Mouse (Mus musculus): ENCODE measurements around the gene Nt5c3. TPM values are rescaled to one million over a fixed set of nuclear protein-coding genes. Genes with fewer than 3 reads are reported as not detected.
A peak's percentile ranks its signal among the peaks of the same experiment; 100 is the strongest.

The Nt5c3 gene
- polyA plus RNA-seq, 1 experiment from 2014 or later: 85.2 TPM

- DNase-seq (ENCODE audit: low spot score): no peak
- 74% methylated on average over 12 of the region's 12 CpGs for WGBS
Observed at GRCm38 (mm10) chr6:56920222-56921092, 3.3 kb downstream of the Nt5c3 start.

GRCm38 (mm10) chr6:56919330-56920044 is 4.2 kb downstream of the Nt5c3 start:
- Histone ChIP-seq H3K4me2 (ENCODE audit: low read depth, low read length) (no peak overlapping the region), H3K4me1 (ENCODE audit: control insufficient read depth, insufficient read depth, low read length) (no peaks in the 10 kb centered on the region), H3K27ac (replicated peaks; ENCODE audit: low read depth, low read length) (no peak overlapping the region), H3K9me3 (replicated peaks; ENCODE audit: control insufficient read depth, low read length) (no peaks in the 10 kb centered on the region), H3K36me3 (replicated peaks; ENCODE audit: control insufficient read depth, insufficient read depth, low read depth, low read length) (no peaks in the 10 kb centered on the region), H3K9ac (replicated peaks; ENCODE audit: low read length) (no peak overlapping the region), H3K27me3 (ENCODE audit: control insufficient read depth, insufficient read depth, low read length) (no peaks in the 10 kb centered on the region), H3K4me3 (ENCODE audit: low read depth, low read length) (no peak overlapping the region)
- DNase-seq (ENCODE audit: low spot score) (no peak), ATAC-seq (replicated peaks; ENCODE audit: insufficient number of reproducible peaks, low FRiP score, low TSS enrichment, low read depth) (no peak)
- WGBS: 82% methylated on average over 7 of the region's 7 CpGs

More at GRCm38 (mm10) chr6:56920222-56921092, 3.3 kb downstream of the Nt5c3 start:
- H3K27ac ChIP-seq (replicated peaks; ENCODE audit: low read depth, low read length): no peak overlapping the region
- H3K4me1 ChIP-seq (ENCODE audit: control insufficient read depth, insufficient read depth, low read length): no peaks in the 10 kb centered on the region
- ATAC-seq (replicated peaks; ENCODE audit: insufficient number of reproducible peaks, low FRiP score, low TSS enrichment, low read depth): no peak
- no peaks in the 10 kb centered on the region for H3K27me3 ChIP-seq (ENCODE audit: control insufficient read depth, insufficient read depth, low read length)
- H3K36me3 ChIP-seq (replicated peaks; ENCODE audit: control insufficient read depth, insufficient read depth, low read depth, low read length): no peaks in the 10 kb centered on the region
- H3K9ac ChIP-seq (replicated peaks; ENCODE audit: low read length): no peak overlapping the region
- H3K4me3 ChIP-seq (ENCODE audit: low read depth, low read length): no peak overlapping the region
- H3K9me3 ChIP-seq (replicated peaks; ENCODE audit: control insufficient read depth, low read length): no peaks in the 10 kb centered on the region
- H3K4me2 ChIP-seq (ENCODE audit: low read depth, low read length): no peak overlapping the region

- no peaks in the 10 kb centered on the region for H3K4me1 ChIP-seq (ENCODE audit: control insufficient read depth, insufficient read depth, low read length)
- H3K4me3 ChIP-seq (ENCODE audit: low read depth, low read length): no peak overlapping the region
- H3K9ac ChIP-seq (replicated peaks; ENCODE audit: low read length): no peak overlapping the region
- no peaks in the 10 kb centered on the region for H3K9me3 ChIP-seq (replicated peaks; ENCODE audit: control insufficient read depth, low read length)
- H3K36me3 ChIP-seq (replicated peaks; ENCODE audit: control insufficient read depth, insufficient read depth, low read depth, low read length): no peaks in the 10 kb centered on the region
- WGBS: 72% methylated on average over 12 of the region's 12 CpGs
- H3K27me3 ChIP-seq (ENCODE audit: control insufficient read depth, insufficient read depth, low read length): no peaks in the 10 kb centered on the region
- H3K27ac ChIP-seq (replicated peaks; ENCODE audit: low read depth, low read length): no peak overlapping the region
- DNase-seq (ENCODE audit: low spot score): no peak
- H3K4me2 ChIP-seq (ENCODE audit: low read depth, low read length): no peak overlapping the region
- no peak for ATAC-seq (replicated peaks; ENCODE audit: insufficient number of reproducible peaks, low FRiP score, low TSS enrichment, low read depth)
Observed at GRCm38 (mm10) chr6:56917578-56918368, 6.0 kb downstream of the Nt5c3 start.

- no peak overlapping the region for H3K9ac ChIP-seq (replicated peaks; ENCODE audit: low read length)
- ATAC-seq (replicated peaks; ENCODE audit: insufficient number of reproducible peaks, low FRiP score, low TSS enrichment, low read depth) (no peak), DNase-seq (ENCODE audit: low spot score) (no peak)
- no peaks in the 10 kb centered on the region for H3K27me3 ChIP-seq (ENCODE audit: control insufficient read depth, insufficient read depth, low read length)
- no peaks in the 10 kb centered on the region for H3K36me3 ChIP-seq (replicated peaks; ENCODE audit: control insufficient read depth, insufficient read depth, low read depth, low read length)
- H3K4me1 ChIP-seq (ENCODE audit: control insufficient read depth, insufficient read depth, low read length): no peaks in the 10 kb centered on the region
- no peaks in the 10 kb centered on the region for H3K9me3 ChIP-seq (replicated peaks; ENCODE audit: control insufficient read depth, low read length)
- no peak overlapping the region for H3K4me3 ChIP-seq (ENCODE audit: low read depth, low read length)
- WGBS: 89% methylated on average over 2 of the region's 2 CpGs
- no peak overlapping the region for H3K27ac ChIP-seq (replicated peaks; ENCODE audit: low read depth, low read length)
- H3K4me2 ChIP-seq (ENCODE audit: low read depth, low read length): no peak overlapping the region
Observed at GRCm38 (mm10) chr6:56916279-56916678, 7.5 kb downstream of the Nt5c3 start.

- Histone ChIP-seq H3K36me3 (replicated peaks; ENCODE audit: control insufficient read depth, insufficient read depth, low read depth, low read length) (no peaks in the 10 kb centered on the region), H3K4me2 (ENCODE audit: low read depth, low read length) (no peak overlapping the region), H3K9me3 (replicated peaks; ENCODE audit: control insufficient read depth, low read length) (no peaks in the 10 kb centered on the region), H3K27me3 (ENCODE audit: control insufficient read depth, insufficient read depth, low read length) (no peaks in the 10 kb centered on the region), H3K27ac (replicated peaks; ENCODE audit: low read depth, low read length) (no peak overlapping the region), H3K9ac (replicated peaks; ENCODE audit: low read length) (no peak overlapping the region), H3K4me3 (ENCODE audit: low read depth, low read length) (no peak overlapping the region), H3K4me1 (ENCODE audit: control insufficient read depth, insufficient read depth, low read length) (no peaks in the 10 kb centered on the region)
- 87% methylated on average over 2 of the region's 2 CpGs for WGBS
- DNase-seq (ENCODE audit: low spot score): no peak
- no peak for ATAC-seq (replicated peaks; ENCODE audit: insufficient number of reproducible peaks, low FRiP score, low TSS enrichment, low read depth)
Observed at GRCm38 (mm10) chr6:56913092-56913858, 10.5 kb downstream of the Nt5c3 start.

GRCm38 (mm10) chr6:56910910-56911309 is 12.8 kb downstream of the Nt5c3 start:
- Histone ChIP-seq H3K4me1 (ENCODE audit: control insufficient read depth, insufficient read depth, low read length) (no peaks in the 10 kb centered on the region), H3K27me3 (ENCODE audit: control insufficient read depth, insufficient read depth, low read length) (no peaks in the 10 kb centered on the region), H3K9me3 (replicated peaks; ENCODE audit: control insufficient read depth, low read length) (no peaks in the 10 kb centered on the region), H3K9ac (replicated peaks; ENCODE audit: low read length) (no peak overlapping the region), H3K4me3 (ENCODE audit: low read depth, low read length) (no peak overlapping the region), H3K4me2 (ENCODE audit: low read depth, low read length) (no peak overlapping the region), H3K36me3 (replicated peaks; ENCODE audit: control insufficient read depth, insufficient read depth, low read depth, low read length) (no peaks in the 10 kb centered on the region), H3K27ac (replicated peaks; ENCODE audit: low read depth, low read length) (no peak overlapping the region)
- no peak for ATAC-seq (replicated peaks; ENCODE audit: insufficient number of reproducible peaks, low FRiP score, low TSS enrichment, low read depth)
- WGBS: 89% methylated on average over 2 of the region's 2 CpGs
- no peak for DNase-seq (ENCODE audit: low spot score)

GRCm38 (mm10) chr6:56908912-56909311 is 14.8 kb downstream of the Nt5c3 start:
- no peak overlapping the region for H3K9ac ChIP-seq (replicated peaks; ENCODE audit: low read length)
- ATAC-seq (replicated peaks; ENCODE audit: insufficient number of reproducible peaks, low FRiP score, low TSS enrichment, low read depth): no peak
- DNase-seq (ENCODE audit: low spot score): peak; percentile 55
- no peaks in the 10 kb centered on the region for H3K4me1 ChIP-seq (ENCODE audit: control insufficient read depth, insufficient read depth, low read length)
- no peaks in the 10 kb centered on the region for H3K9me3 ChIP-seq (replicated peaks; ENCODE audit: control insufficient read depth, low read length)
- no peak overlapping the region for H3K4me2 ChIP-seq (ENCODE audit: low read depth, low read length)
- WGBS: 17% methylated on average over 4 of the region's 4 CpGs
- H3K4me3 ChIP-seq (ENCODE audit: low read depth, low read length): no peak overlapping the region
- no peaks in the 10 kb centered on the region for H3K27me3 ChIP-seq (ENCODE audit: control insufficient read depth, insufficient read depth, low read length)
- H3K27ac ChIP-seq (replicated peaks; ENCODE audit: low read depth, low read length): no peak overlapping the region
- H3K36me3 ChIP-seq (replicated peaks; ENCODE audit: control insufficient read depth, insufficient read depth, low read depth, low read length): no peaks in the 10 kb centered on the region

All from embryonic facial prominence, embryonic 11.5 days (tissue).